Mouse (Mus musculus): ENCODE results near the gene Efhb.
A peak's percentile ranks its signal among the peaks of the same experiment; 100 is the strongest.

Efhb gene

GRCm38 (mm10) chr17:53462603-53463495 lies at the start of gene Efhb:
Efhb (minus strand) TSS chr17:53463321.
- DNase-seq, result peak; percentile 92

DNA sequence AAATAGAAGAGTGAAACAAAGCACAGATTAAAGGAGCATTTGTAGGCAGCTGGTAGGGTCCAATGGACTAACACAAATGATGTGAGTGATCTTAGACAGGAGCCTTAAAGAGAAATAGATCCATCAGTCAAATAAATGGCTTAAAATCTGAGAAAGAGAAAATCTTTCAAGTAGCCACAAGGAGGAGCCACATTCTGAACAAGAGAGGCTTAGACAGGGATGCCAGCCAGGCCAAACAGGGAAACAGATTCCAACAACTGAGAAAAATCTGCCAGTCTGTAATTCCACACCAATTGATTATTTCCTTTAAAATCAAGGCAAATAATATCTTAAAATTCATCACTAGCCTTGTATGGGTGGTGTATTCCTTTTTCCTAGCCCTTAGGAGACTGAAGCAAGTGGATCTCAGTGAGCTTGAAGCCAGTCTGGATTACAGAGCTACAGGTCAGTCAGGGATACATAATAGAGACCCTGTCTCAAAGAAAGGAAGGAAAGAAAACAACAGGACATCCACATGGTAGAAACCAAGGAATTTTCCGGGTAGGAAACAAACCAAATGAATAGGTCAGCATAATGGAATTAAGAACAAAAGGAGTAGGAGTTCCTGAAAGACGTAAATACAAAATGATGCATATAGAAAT lies 49.3 kb upstream of the Efhb start:
- DNase-seq, result peak; percentile 37

- DNase-seq, result no peak
Observed at GRCm38 (mm10) chr17:53502966-53503365, 39.8 kb upstream of the Efhb start.

- no peak for DNase-seq
Observed at GRCm38 (mm10) chr17:53489007-53489378, 25.9 kb upstream of the Efhb start.

DNA sequence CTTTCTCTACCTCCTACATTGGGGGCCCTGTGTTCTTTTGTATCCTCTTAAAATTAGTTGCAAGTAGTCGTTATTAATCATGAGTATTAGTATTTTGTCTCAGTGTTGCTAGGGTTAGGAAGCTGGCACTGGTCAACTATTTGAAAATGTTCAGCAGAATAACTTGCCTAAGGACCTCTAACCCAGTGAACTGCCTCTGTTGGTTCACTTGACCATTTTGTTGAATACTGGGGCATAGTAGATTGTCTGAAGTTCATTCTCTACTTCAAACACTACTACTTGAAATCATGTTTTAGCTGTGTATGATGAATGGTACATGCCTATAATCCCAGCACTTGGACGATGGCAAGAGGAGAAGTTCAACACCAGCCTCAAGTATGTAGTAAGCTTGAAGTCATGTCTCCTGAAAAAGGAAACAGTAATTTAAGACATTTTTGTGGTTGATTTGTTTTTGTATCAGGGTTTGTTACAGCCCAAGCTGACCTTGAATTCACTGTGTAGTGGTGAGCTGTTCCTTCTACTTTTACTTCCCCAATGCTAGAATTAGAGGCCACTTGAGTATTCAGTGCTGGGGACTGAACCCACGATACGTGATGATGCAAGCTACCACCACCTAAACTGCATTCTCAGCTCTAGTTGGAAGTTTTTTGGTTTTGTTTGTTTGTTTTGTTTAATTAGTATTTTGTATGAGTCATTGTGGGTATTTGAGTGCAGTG lies 25.3 kb upstream of the Efhb start:
- DNase-seq, result no peak

DNA sequence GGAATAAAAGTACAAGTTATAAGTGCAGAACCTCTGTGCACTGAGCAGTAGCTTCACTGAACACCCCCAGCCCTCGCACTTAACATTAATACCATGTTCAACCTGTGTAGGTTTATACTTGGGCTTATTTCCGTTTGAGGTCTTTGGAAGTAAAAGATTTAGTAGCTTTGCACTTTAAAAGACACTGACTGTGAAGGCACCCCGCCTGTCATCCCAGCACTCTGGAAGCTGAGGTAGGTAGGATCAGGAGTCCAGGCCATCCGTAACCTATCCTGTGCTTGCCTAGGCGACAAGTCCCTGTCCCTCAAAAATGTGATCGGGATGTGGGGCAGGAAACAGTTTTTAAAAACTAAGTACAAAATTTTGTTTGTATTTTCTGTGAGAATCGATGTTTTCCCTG lies 17.3 kb upstream of the Efhb start:
- DNase-seq, result no peak

- peak; percentile 57 for DNase-seq
Observed at GRCm38 (mm10) chr17:53479604-53480041, 16.5 kb upstream of the Efhb start.

DNA sequence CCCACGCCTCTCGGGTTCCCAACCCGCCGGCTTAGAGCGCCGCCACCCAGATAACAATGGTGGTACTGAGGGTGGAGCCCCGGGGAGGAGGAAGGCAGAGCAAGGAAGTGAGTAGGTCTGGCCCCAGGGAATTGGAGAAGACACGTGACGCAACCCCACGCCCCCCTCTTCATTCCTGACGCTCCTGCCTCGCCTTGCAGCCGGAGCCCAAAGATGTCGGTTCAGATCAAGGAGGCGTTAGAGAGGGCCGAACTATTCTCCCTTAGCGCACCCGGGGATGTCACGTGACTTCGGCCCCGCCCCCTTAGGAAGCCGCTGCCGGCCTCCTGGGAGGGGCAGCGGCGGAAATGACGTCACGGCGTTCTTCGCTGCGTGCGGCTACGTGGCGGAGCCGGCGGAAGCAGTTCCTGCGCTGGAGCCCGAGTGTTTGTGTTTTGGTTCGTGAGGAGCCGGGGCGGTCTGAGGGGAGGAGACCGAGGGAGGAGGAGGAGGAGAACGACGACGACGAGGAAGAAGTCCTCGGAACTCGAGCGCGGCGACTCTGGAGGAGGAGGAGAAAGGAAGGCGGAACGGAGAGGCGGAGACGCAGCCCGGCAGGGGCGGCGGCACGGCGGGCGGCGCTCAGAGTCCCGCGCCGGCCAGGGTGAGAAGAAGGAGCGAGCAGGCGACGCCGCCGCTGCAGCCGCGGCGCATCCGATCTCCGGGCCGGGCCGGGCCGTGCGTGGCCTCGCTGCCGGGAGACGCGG lies 15.9 kb upstream of the Efhb start, which contains the start of gene Rab5a:
Gene Rab5a, plus strand, starts transcription at position 377 of the 746 bp plus-strand sequence.
- peak; percentile 99 for DNase-seq

- DNase-seq, result peak; percentile 13
Observed at GRCm38 (mm10) chr17:53478066-53478857, 15.1 kb upstream of the Efhb start.

DNA sequence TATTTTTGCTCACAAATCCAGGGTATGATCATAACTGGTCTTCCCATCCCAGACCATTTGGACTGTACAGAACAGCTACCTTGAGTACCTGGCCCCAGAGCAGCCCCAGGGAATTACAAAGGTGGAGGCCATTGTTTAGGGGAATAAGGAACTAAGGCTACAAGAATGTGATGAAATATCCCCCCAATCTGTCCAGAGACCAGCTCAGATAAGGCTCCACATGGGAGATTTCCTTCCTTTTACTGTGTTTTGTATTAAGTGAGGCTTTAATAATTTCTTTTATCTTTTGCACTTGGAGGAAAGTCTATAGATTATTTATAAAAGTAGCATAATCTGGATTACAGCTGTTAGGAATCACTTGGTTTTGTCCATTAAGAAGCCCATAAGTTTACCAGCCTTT lies 5.6 kb upstream of the Efhb start:
- no peak for DNase-seq

DNA sequence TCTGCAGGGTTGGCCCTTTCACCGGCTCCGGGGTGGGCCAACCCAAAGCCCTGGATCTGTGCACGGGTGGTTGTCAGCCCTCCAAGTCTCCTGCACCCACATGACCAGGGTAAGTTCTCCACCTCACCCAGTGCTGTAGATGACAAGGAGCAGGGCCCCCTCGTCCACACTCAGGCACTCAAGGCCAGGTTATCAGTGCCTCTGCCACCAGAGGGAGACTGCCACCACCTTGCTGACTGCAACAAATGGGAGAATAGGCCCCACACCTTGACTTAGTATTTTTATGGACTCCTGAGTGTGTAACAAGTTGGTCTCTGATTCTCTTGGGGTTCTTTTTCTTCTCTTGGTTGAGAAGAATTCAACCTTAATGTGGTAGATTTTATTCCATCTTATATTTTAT lies 2.4 kb upstream of the Efhb start:
- no peak for DNase-seq

- no peak for DNase-seq
Observed at GRCm38 (mm10) chr17:53463496-53463840, 347 bp upstream of the Efhb start.

DNA sequence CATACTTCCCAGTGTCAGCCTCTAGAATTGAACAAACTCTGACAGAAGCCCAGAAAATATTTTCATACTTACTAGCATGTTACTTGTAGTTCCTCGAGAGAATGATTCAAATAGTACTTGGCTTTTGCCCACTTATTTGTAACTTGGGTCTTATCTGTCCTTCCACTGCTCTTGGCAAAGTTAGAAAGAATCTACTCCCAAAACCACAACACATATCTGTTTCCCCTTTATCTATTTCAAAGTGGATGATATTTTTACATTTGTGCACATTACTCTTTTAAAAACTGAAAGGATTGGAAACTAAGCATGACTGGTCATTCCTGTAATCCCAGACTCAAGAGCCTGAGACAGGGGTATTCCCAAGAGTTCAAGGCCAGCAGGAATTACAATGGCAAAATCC lies 6.4 kb downstream of the Efhb start:
- DNase-seq, result no peak

- no peak for DNase-seq
Observed at GRCm38 (mm10) chr17:53456152-53456551, 7.0 kb downstream of the Efhb start.

- peak; percentile 32 for DNase-seq
Observed at GRCm38 (mm10) chr17:53402689-53403306, 60.3 kb downstream of the Efhb start.

DNA sequence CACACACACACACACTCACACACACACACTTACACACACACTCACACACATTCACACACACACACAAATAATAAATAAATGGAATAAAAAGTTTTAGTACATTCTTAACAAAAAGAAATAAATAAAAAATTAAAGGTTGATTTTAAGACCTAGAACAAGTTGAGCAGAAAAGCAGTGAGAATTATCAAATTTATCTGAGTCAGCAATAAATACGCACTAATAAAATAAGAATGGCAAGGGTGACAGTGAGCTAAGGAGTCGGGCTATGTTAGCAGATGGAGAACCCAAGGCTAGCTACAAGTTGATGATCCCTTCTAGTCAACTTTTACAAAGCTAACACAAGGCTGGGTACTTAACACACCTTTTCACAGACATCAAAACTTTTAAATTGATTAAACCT lies 69.9 kb downstream of the Efhb start:
- no peak for DNase-seq

GRCm38 (mm10) chr17:53389507-53389906 lies 73.6 kb downstream of the Efhb start:
- DNase-seq, result peak; percentile 32

- DNase-seq, result peak; percentile 26
Observed at GRCm38 (mm10) chr17:53387581-53388473, 75.3 kb downstream of the Efhb start.

DNA sequence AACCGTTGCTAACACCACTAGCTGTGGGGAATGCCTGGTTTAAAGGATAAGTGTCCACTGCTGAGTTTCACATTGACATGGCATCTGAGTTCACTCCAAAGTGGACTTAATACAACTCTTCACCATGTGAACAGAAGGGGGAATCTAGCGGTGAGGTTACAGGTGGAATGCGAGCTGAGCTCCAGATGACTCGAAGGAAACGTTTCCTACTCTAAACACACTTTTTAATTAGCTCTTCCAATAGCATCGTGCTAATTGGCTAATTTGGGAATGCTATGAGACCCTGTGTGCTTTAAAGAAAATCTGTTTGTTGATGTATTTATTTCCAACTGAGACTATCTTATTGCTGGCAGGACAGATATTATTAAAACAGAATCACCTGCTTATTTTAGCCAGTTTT lies 76.3 kb downstream of the Efhb start:
- DNase-seq, result no peak

DNA sequence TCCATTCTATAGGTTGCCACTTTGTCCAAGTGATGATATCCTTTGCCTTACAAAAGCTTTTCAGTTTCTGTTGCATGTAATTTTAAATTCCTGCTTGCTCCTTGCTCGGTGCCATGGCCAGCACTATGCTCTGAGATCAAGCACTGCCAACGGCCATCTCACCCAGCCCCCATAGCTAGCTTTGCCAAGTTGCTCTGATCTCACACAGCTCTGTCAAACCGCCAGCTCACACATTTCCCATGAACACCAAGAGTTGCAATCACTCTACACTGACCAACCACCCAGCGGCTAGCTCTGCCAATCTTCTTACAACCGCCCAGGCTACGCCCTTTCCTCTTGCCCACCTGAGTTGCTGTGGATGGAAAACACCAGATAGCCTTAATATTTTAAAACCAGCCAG lies 99.0 kb downstream of the Efhb start:
- no peak for DNase-seq

Data from kidney, adult 9 months (tissue).